Mouse (Mus musculus): ENCODE data around the gene Abca7. TPM values are rescaled to one million over a fixed set of nuclear protein-coding genes. Genes with fewer than 3 reads are reported as not detected.

Gene Abca7
- polyA plus RNA-seq, 1 experiment from 2014 or later, result 2.6 TPM

DNA sequence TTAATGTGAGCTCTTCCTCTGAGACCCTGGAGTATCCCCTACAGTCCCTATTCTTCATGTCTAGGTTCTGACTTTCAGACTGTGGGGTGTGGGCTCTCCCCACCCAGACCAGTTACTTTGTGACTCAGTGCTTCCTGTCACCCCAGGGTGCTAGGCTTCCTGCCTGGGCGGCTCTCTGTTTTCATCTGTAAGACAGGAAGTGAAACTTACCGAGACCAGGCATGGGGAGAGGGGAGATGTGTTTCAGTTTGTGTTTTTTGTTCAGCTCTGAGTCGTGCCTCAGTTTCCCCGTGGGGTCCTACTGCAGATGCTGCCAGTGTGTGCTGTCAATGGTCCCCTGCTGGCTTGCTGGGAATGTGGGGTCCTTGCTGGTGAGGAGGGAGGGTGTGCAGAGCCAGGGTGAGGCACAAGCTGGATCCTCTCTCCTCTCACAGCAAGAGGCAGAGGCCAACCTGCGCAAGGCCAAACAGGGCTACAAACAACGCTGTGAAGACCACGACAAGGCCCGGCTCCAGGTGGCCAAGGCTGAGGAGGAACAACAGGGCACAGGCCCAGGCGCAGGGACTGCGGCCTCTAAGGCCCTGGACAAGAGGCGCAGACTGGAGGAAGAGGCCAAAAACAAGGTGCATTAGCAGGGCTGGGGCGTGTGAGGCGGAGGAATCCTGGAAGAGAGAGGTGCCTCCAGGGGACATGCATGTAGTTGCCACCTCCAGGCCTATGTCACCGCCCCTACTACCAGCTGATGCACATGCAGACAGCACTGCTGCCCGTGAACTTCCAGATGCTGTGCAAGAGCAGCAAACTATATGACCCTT lies 28.1 kb downstream of the Abca7 start:
- Histone ChIP-seq H3K4me3 (no peak overlapping the region), H3K27me3 (peaks cover 3% of the 10 kb centered on the region; the same call in 1 of the 2 replicates), H3K4me1 (peaks cover 10% of the 10 kb centered on the region; the same call in 1 of the 2 replicates), H3K4me2 (replicated peaks) (no peak overlapping the region), H3K27ac (no peak overlapping the region), H3K36me3 (no peaks in the 10 kb centered on the region), H3K9me3 (no peaks in the 10 kb centered on the region), H3K9ac (no peak overlapping the region; the same call in 1 of the 2 replicates)
- no peak for ATAC-seq (ENCODE audit: insufficient number of reproducible peaks, insufficient read depth, low FRiP score, low TSS enrichment)
- 78% methylated on average over 15 of the region's 15 CpGs for WGBS

- Histone ChIP-seq H3K36me3 (no peaks in the 10 kb centered on the region), H3K9ac (no peak overlapping the region)
Observed at GRCm38 (mm10) chr10:80025044-80025347, 28.7 kb downstream of the Abca7 start.

DNA sequence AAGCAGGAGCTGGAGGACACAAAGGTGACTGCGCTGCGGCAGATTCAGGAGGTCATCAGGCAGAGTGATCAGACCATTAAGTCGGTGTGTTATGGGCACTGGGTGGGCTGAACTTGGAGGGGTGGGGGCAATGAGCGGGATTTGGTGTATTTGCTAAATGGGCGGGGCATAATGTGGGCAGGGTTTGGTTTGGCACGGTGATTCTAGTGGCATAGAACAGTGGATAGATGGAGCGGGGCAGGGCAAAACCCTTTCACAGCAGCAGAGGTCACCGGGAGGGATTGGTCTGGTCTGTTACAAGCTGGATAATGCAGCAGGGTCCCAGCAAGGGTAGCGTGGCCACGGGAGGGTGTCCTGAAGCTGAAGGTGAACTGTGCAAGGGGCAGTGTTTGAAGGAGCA lies 29.2 kb downstream of the Abca7 start:
- no peak overlapping the region for H3K4me3 ChIP-seq
- ATAC-seq (ENCODE audit: insufficient number of reproducible peaks, insufficient read depth, low FRiP score, low TSS enrichment), result no peak
- no peaks in the 10 kb centered on the region for H3K36me3 ChIP-seq
- H3K4me1 ChIP-seq, result peaks cover 3% of the 10 kb centered on the region; the same call in 1 of the 2 replicates
- 75% methylated on average over 10 of the region's 10 CpGs for WGBS
- no peak overlapping the region for H3K9ac ChIP-seq
- no peaks in the 10 kb centered on the region for H3K9me3 ChIP-seq
- H3K27me3 ChIP-seq, result no peaks in the 10 kb centered on the region
- H3K27ac ChIP-seq, result no peak overlapping the region
- H3K4me2 ChIP-seq (replicated peaks), result no peak overlapping the region

More at GRCm38 (mm10) chr10:80025044-80025347, 28.7 kb downstream of the Abca7 start:
- peaks cover 3% of the 10 kb centered on the region; the same call in 1 of the 2 replicates for H3K27me3 ChIP-seq
- no peaks in the 10 kb centered on the region for H3K9me3 ChIP-seq
- no peak overlapping the region for H3K4me2 ChIP-seq (replicated peaks)
- 63% methylated on average over 4 of the region's 4 CpGs for WGBS
- no peak for ATAC-seq (ENCODE audit: insufficient number of reproducible peaks, insufficient read depth, low FRiP score, low TSS enrichment)
- H3K4me1 ChIP-seq, result peaks cover 8% of the 10 kb centered on the region; the same call in 1 of the 2 replicates
- H3K4me3 ChIP-seq, result no peak overlapping the region
- no peak overlapping the region for H3K27ac ChIP-seq

- Histone ChIP-seq H3K4me3 (no peak overlapping the region), H3K27me3 (no peaks in the 10 kb centered on the region), H3K9me3 (no peaks in the 10 kb centered on the region), H3K27ac (no peak overlapping the region), H3K4me1 (no peaks in the 10 kb centered on the region), H3K4me2 (replicated peaks) (no peak overlapping the region), H3K9ac (no peak overlapping the region; the same call in 1 of the 2 replicates), H3K36me3 (no peaks in the 10 kb centered on the region)
- WGBS, result 62% methylated on average over 12 of the region's 12 CpGs
- ATAC-seq (ENCODE audit: insufficient number of reproducible peaks, insufficient read depth, low FRiP score, low TSS enrichment), result no peak
Observed at GRCm38 (mm10) chr10:80025889-80026288, 29.6 kb downstream of the Abca7 start.

- peak; percentile 32; the same call in 1 of the 2 replicates for ATAC-seq (ENCODE audit: insufficient number of reproducible peaks, insufficient read depth, low FRiP score, low TSS enrichment)
- no peaks in the 10 kb centered on the region for H3K36me3 ChIP-seq
- no peaks in the 10 kb centered on the region for H3K27me3 ChIP-seq
- 70% methylated on average over 20 of the region's 20 CpGs for WGBS
- no peaks in the 10 kb centered on the region for H3K9me3 ChIP-seq
- no peak overlapping the region for H3K27ac ChIP-seq
- H3K4me3 ChIP-seq, result no peak overlapping the region
- no peaks in the 10 kb centered on the region for H3K4me1 ChIP-seq
- no peak overlapping the region for H3K9ac ChIP-seq
- H3K4me2 ChIP-seq (replicated peaks), result no peak overlapping the region
Observed at GRCm38 (mm10) chr10:80027681-80028520, 31.6 kb downstream of the Abca7 start.

DNA sequence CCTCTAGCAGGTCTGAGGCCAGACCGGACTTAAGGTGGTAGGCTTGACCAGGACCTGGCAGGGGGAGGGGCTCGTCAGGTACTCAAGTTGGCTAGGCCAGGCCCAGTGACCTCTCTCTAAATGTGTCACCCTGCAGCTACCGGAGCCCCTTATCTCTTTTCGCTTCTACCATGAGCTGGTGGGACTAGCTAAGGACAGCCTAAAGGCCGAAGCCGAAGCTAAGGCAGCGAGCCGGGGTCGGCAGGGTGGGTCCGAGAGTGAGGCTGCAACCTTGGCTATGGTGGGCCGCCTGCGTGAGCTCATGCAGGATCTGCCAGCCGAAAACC lies 32.2 kb downstream of the Abca7 start:
- Histone ChIP-seq H3K4me3 (no peak overlapping the region), H3K4me2 (replicated peaks) (no peak overlapping the region), H3K36me3 (no peaks in the 10 kb centered on the region), H3K4me1 (no peaks in the 10 kb centered on the region), H3K27ac (no peak overlapping the region), H3K27me3 (no peaks in the 10 kb centered on the region), H3K9me3 (no peaks in the 10 kb centered on the region), H3K9ac (no peak overlapping the region)
- no peak for ATAC-seq (ENCODE audit: insufficient number of reproducible peaks, insufficient read depth, low FRiP score, low TSS enrichment)
- 93% methylated on average over 13 of the region's 13 CpGs for WGBS

DNA sequence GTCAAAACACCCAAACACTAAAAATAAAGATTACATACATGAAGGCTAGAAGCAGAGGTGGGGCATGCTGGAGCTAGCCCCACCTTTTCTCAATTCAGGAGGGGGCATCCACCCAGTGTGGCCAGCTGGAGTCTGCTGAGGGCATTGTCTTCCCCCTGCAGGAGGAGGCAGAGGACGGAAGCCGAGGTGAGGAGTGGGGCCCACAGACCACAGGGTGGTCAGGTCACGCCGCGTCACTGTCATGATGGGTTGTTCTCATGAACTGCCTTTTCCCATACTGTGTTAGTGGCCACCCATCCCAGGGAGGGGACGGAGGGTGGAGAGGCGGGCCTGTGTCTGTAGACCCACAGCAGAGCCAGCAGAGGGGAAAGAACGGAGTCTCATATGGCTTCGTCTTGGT lies 33.9 kb downstream of the Abca7 start:
- H3K9me3 ChIP-seq, result no peaks in the 10 kb centered on the region
- peaks cover 10% of the 10 kb centered on the region for H3K36me3 ChIP-seq
- H3K4me1 ChIP-seq, result no peaks in the 10 kb centered on the region
- no peak overlapping the region for H3K9ac ChIP-seq
- ATAC-seq (ENCODE audit: insufficient number of reproducible peaks, insufficient read depth, low FRiP score, low TSS enrichment), result no peak
- H3K27ac ChIP-seq, result no peak overlapping the region
- H3K4me2 ChIP-seq (replicated peaks), result no peak overlapping the region
- no peaks in the 10 kb centered on the region for H3K27me3 ChIP-seq
- no peak overlapping the region for H3K4me3 ChIP-seq
- 88% methylated on average over 9 of the region's 9 CpGs for WGBS

- Histone ChIP-seq H3K4me3 (no peak overlapping the region), H3K9ac (no peak overlapping the region), H3K4me2 (replicated peaks) (no peak overlapping the region), H3K27ac (no peak overlapping the region), H3K4me1 (no peaks in the 10 kb centered on the region), H3K27me3 (no peaks in the 10 kb centered on the region), H3K36me3 (peaks cover 15% of the 10 kb centered on the region), H3K9me3 (no peaks in the 10 kb centered on the region)
- 85% methylated on average over 17 of the region's 17 CpGs for WGBS
- no peak for ATAC-seq (ENCODE audit: insufficient number of reproducible peaks, insufficient read depth, low FRiP score, low TSS enrichment)
Observed at GRCm38 (mm10) chr10:80030736-80031135, 34.4 kb downstream of the Abca7 start.

- no peaks in the 10 kb centered on the region for H3K9me3 ChIP-seq
- H3K4me2 ChIP-seq (replicated peaks), result no peak overlapping the region
- ATAC-seq (ENCODE audit: insufficient number of reproducible peaks, insufficient read depth, low FRiP score, low TSS enrichment), result no peak
- peaks cover 37% of the 10 kb centered on the region for H3K36me3 ChIP-seq
- H3K27me3 ChIP-seq, result no peaks in the 10 kb centered on the region
- whole genome bisulfite sequencing, result 65% methylated on average over 5 of the region's 5 CpGs
- H3K9ac ChIP-seq, result no peak overlapping the region
- peaks cover 2% of the 10 kb centered on the region for H3K4me1 ChIP-seq
- H3K27ac ChIP-seq, result peak overlapping the region; percentile 14; the same call in 1 of the 2 replicates
- no peak overlapping the region for H3K4me3 ChIP-seq
Observed at GRCm38 (mm10) chr10:80032799-80033480, 36.6 kb downstream of the Abca7 start.

DNA sequence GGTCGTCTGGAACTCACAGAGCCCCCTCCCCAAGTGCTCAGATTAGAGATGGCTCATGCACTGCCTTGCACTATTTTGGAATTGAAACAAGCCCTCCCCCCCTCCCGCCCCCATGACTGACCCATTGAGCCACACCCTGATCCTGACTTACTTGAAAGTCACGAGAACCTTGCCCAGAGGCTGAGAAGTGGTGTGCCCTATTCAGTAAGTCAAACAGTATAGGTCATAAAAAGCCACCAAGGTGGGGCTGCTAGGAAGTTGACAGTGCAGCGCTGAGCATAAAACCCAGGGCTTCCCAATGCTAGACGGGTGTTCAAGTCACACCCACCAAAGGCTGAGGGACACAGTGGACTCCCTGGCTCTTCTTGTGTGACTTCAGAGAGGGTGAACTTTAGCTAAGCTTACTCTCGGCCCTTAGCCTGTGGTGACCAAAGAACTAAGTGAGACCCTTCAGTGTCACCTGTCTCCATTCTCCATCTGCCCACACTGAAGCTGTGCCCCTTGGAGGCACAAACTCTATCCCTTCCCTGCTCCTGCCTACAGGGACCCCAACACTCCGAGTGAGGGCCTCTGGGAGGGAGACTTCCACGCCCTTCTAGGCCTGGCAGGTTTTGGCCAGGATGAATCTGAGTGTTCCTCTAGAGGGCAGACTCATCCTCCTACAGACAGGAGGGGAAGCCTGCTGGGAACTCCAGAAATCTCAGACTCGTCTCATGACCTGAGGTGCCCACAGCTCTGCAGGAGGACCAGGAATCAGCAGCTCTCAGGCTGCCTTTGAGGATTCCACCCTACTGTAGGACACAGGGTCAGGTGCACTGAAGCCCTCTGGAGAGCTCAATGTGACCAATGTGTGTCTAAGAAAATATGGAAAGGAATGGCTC lies 37.5 kb downstream of the Abca7 start:
- ATAC-seq (ENCODE audit: insufficient number of reproducible peaks, insufficient read depth, low FRiP score, low TSS enrichment), result no peak

GRCm38 (mm10) chr10:80035148-80035547 lies 38.9 kb downstream of the Abca7 start:
- H3K9ac ChIP-seq, result no peak overlapping the region
- H3K9me3 ChIP-seq, result no peaks in the 10 kb centered on the region
- H3K4me3 ChIP-seq, result no peak overlapping the region
- H3K4me1 ChIP-seq, result peaks cover 10% of the 10 kb centered on the region
- no peak for ATAC-seq (ENCODE audit: insufficient number of reproducible peaks, insufficient read depth, low FRiP score, low TSS enrichment)
- no peak overlapping the region for H3K4me2 ChIP-seq (replicated peaks)
- peaks cover 42% of the 10 kb centered on the region for H3K36me3 ChIP-seq
- 81% methylated on average over 8 of the region's 8 CpGs for WGBS
- H3K27me3 ChIP-seq, result no peaks in the 10 kb centered on the region
- peak overlapping the region; percentile 36; the same call in 1 of the 2 replicates for H3K27ac ChIP-seq

More for the DNA sequence above, 37.5 kb downstream of the Abca7 start:
- Histone ChIP-seq H3K4me2 (replicated peaks) (no peak overlapping the region), H3K36me3 (peaks cover 42% of the 10 kb centered on the region), H3K27me3 (no peaks in the 10 kb centered on the region), H3K9ac (no peak overlapping the region), H3K9me3 (no peaks in the 10 kb centered on the region), H3K27ac (no peak overlapping the region), H3K4me3 (no peak overlapping the region), H3K4me1 (peaks cover 10% of the 10 kb centered on the region)
- 43% methylated on average over 9 of the region's 9 CpGs for WGBS

Data from embryonic facial prominence, embryonic 12.5 days (tissue).